1 mouse cellular context compared by ENCODE assay signal in genomic region chr19:41900495-41901090, GRCm38 (mm10).
A peak's percentile ranks its signal among the peaks of the same experiment; 100 is the strongest.
TF ChIP-seq lines count a peak whose summit lies in the region.

No protein-coding gene starts in this region.

TF ChIP-seq in MEL, 35 proteins besides CTCF, POLR2A, EP300 and RAD21 (continued from another document):
- TF ChIP-seq POLR2AphosphoS2 (IDR thresholded peaks at IDR 0.05; ENCODE audit: low read length), result no peak
- no peak for TF ChIP-seq ZC3H11A (IDR thresholded peaks at IDR 0.05; ENCODE audit: low read depth, low read length)
- 0 out of 2 replicates have a peak, but pooled peaks have one; percentile 46 for TF ChIP-seq RCOR1 (IDR thresholded peaks at IDR 0.05; ENCODE audit: low read depth, low read length)
- TF ChIP-seq HCFC1 (IDR thresholded peaks at IDR 0.05; ENCODE audit: low read depth, low read length), result no peak
- TF ChIP-seq NRF1 (IDR thresholded peaks at IDR 0.05; ENCODE audit: insufficient read depth, low read depth, low read length, poor library complexity, severe bottlenecking), result no peak
- no peak for TF ChIP-seq ETS1 (IDR thresholded peaks at IDR 0.05; ENCODE audit: low read depth, low read length)
- no peak for TF ChIP-seq E2F4 (IDR thresholded peaks at IDR 0.05; ENCODE audit: borderline replicate concordance, low read depth, low read length)
- no peak for TF ChIP-seq ZNF384 (IDR thresholded peaks at IDR 0.05; ENCODE audit: low read depth, low read length)
- no peak for TF ChIP-seq MEF2A (IDR thresholded peaks at IDR 0.05; ENCODE audit: extremely low read depth, insufficient replicate concordance, low read depth, low read length, poor library complexity, severe bottlenecking)
- TF ChIP-seq ZMIZ1 (IDR thresholded peaks at IDR 0.05; ENCODE audit: low read depth, low read length), result no peak
- 0 out of 2 replicates have a peak, but pooled peaks have one; percentile 17 for TF ChIP-seq GATA1 (IDR thresholded peaks at IDR 0.05; ENCODE audit: low read depth, low read length)
- TF ChIP-seq KAT2A (conservative IDR thresholded peaks at IDR 0.05; ENCODE audit: low read depth, low read length), result no peak
- peak; percentile 72 for TF ChIP-seq TAL1 (IDR thresholded peaks at IDR 0.05; ENCODE audit: low read length)
- TF ChIP-seq ELF1 (IDR thresholded peaks at IDR 0.05; ENCODE audit: low read depth, low read length), result 0 out of 2 replicates have a peak, but pooled peaks have one; percentile 17
